Mouse (Mus musculus): ENCODE measurements around the gene Hspb1.

DNA sequence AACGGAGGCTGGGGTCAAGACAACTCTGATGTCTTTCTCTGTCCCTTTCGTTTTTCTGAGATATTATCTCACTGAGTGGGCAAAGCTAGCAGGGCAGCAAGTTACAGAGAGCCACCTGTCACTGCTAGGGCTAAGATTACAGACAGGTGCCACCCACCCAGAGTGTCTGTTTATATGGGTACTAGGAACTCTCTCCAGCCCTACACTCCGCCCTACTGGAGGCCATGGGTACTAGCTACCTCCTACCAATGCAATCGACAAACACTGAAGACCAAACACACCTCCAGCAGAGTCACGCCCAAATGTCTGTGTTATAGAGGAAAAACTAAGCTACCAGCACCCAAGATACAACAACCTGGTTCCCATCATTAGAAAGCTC lies 30.3 kb downstream of the Hspb1 start:
- TF ChIP-seq CTCF (IDR thresholded peaks at IDR 0.05) (no peak), POLR2A (IDR thresholded peaks at IDR 0.05; ENCODE audit: insufficient read depth, low read depth, low read length) (no peak)
